Mouse (Mus musculus): ENCODE data around the gene Rptor. TPM values are rescaled to one million over a fixed set of nuclear protein-coding genes. Genes with fewer than 3 reads are reported as not detected.

Gene Rptor
- polyA plus RNA-seq, 1 experiment from 2014 or later, result 12.5 TPM

GRCm38 (mm10) chr11:119788919-119789713 is 186.4 kb downstream of the Rptor start:
- no peak overlapping the region for H3K4me2 ChIP-seq
- no peaks in the 10 kb centered on the region for H3K4me1 ChIP-seq
- H3K4me3 ChIP-seq, result no peak overlapping the region
- no peaks in the 10 kb centered on the region for H3K36me3 ChIP-seq
- H3K27me3 ChIP-seq, result no peaks in the 10 kb centered on the region
- no peak for ATAC-seq (ENCODE audit: insufficient number of reproducible peaks, insufficient read depth, low FRiP score, low TSS enrichment, low read depth)
- WGBS, result 83% methylated on average over 3 of the region's 3 CpGs
- H3K9me3 ChIP-seq, result no peaks in the 10 kb centered on the region
- no peak overlapping the region for H3K9ac ChIP-seq
- no peak overlapping the region for H3K27ac ChIP-seq

- no peak overlapping the region for H3K27ac ChIP-seq
- H3K4me2 ChIP-seq, result no peak overlapping the region
- H3K9ac ChIP-seq, result no peak overlapping the region
- no peak overlapping the region for H3K4me3 ChIP-seq
- 80% methylated on average over 10 of the region's 10 CpGs for WGBS
- H3K36me3 ChIP-seq, result no peaks in the 10 kb centered on the region
- ATAC-seq (ENCODE audit: insufficient number of reproducible peaks, insufficient read depth, low FRiP score, low TSS enrichment, low read depth), result no peak
- peaks cover 20% of the 10 kb centered on the region for H3K4me1 ChIP-seq
- no peaks in the 10 kb centered on the region for H3K27me3 ChIP-seq
- H3K9me3 ChIP-seq, result no peaks in the 10 kb centered on the region
Measured at GRCm38 (mm10) chr11:119791923-119792564, 189.3 kb downstream of the Rptor start.

DNA sequence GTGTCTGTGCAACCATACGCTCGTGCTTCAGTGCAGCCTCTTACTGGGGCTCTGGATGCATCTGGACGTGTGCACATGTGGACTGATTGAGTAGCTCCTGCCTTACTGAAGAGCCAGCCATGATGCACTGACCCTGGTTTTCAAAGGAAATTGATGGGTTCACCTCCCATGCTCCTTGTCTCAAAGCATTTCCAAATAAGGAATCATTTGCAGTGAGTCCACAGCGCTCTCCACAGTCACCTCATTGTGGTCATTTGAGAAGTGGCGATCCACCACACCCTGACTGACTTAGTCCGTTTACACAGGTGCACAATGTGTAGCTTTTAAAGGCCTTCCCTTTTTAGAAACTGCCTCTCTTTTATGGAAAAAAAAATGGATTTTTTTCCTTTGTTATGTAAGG is 190.7 kb downstream of the Rptor start:
- H3K36me3 ChIP-seq, result peaks cover 4% of the 10 kb centered on the region; the same call in 1 of the 2 replicates
- 57% methylated on average over 6 of the region's 6 CpGs for WGBS
- H3K27ac ChIP-seq, result no peak overlapping the region
- no peak overlapping the region for H3K4me3 ChIP-seq
- no peak for ATAC-seq (ENCODE audit: insufficient number of reproducible peaks, insufficient read depth, low FRiP score, low TSS enrichment, low read depth)
- H3K9ac ChIP-seq, result no peak overlapping the region
- no peaks in the 10 kb centered on the region for H3K27me3 ChIP-seq
- H3K9me3 ChIP-seq, result no peaks in the 10 kb centered on the region
- H3K4me1 ChIP-seq, result peaks cover 22% of the 10 kb centered on the region
- H3K4me2 ChIP-seq, result no peak overlapping the region

DNA sequence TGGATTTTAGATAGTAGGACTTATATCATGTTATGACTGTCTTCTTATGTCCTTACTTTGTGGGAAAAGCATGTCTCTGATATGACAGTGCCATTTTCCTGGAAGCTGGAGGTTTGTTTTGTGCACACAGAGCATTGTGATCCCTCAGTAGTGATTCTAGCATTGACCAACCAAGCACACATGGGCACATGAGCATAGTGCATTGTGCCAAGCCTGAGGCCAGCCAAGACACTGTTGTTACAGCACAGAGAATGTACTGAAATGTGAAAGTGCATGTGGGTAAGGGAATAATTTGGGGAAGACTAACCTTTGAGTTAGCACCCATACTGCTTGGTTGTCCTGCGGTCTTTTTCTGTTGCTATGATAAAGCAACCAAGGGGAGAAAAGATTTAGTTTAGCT is 191.3 kb downstream of the Rptor start:
- Histone ChIP-seq H3K9me3 (no peaks in the 10 kb centered on the region), H3K4me1 (peaks cover 27% of the 10 kb centered on the region)
- WGBS, result 89% methylated on average over 1 of the region's 1 CpGs

DNA sequence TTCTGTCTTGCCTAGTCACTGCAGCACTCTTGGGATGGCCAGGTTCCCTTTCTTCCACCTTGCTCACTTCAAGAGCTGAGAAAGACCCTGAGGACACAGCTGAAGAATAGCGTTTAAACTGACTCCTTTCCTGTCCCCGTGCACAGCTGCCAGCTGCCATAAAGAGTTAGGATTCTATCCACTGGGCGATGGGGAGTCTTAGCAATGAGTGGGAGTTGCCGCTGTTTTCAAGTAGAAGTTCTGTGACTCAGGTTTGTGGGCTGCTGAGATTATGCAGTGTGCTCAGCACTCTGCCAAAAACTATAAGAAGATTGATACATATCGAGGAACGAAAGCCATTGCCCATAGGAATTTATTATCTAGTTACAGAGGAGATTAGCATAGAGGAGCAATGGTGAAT is 192.0 kb downstream of the Rptor start:
- ATAC-seq (ENCODE audit: insufficient number of reproducible peaks, insufficient read depth, low FRiP score, low TSS enrichment, low read depth), result no peak
- H3K4me3 ChIP-seq, result no peak overlapping the region
- H3K4me1 ChIP-seq, result peaks cover 31% of the 10 kb centered on the region
- WGBS, result 73% methylated on average over 6 of the region's 6 CpGs
- H3K36me3 ChIP-seq, result peaks cover 8% of the 10 kb centered on the region; the same call in 1 of the 2 replicates
- no peak overlapping the region for H3K4me2 ChIP-seq
- no peak overlapping the region for H3K9ac ChIP-seq
- H3K27ac ChIP-seq, result no peak overlapping the region
- no peaks in the 10 kb centered on the region for H3K9me3 ChIP-seq
- H3K27me3 ChIP-seq, result no peaks in the 10 kb centered on the region

More for the DNA sequence above, 191.3 kb downstream of the Rptor start:
- Histone ChIP-seq H3K27ac (no peak overlapping the region), H3K27me3 (no peaks in the 10 kb centered on the region), H3K9ac (no peak overlapping the region), H3K4me2 (no peak overlapping the region), H3K36me3 (peaks cover 8% of the 10 kb centered on the region; the same call in 1 of the 2 replicates), H3K4me3 (no peak overlapping the region)
- no peak for ATAC-seq (ENCODE audit: insufficient number of reproducible peaks, insufficient read depth, low FRiP score, low TSS enrichment, low read depth)

DNA sequence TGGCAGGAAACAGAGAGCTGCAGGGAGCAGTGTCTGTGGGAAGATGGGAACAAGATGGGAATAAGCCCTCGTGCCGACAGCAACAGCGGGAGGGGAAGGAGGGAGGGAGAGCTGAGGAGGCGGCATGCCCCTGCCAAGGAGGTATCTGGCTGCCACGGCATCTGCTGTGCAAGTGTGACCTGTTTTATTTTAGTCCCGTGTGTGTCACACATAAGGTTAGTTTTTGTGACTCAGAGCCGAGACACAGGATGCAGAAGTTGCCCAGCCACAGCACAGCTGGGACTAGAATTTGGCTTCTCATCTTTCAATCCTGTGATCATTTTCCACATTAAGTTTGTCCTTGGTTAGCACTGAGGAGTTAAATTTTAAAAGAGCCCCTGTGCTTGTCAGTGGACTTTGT is 193.7 kb downstream of the Rptor start:
- ATAC-seq (ENCODE audit: insufficient number of reproducible peaks, insufficient read depth, low FRiP score, low TSS enrichment, low read depth), result no peak
- no peaks in the 10 kb centered on the region for H3K9me3 ChIP-seq
- 18% methylated on average over 7 of the region's 7 CpGs for WGBS
- H3K4me1 ChIP-seq, result peaks cover 34% of the 10 kb centered on the region
- H3K9ac ChIP-seq, result no peak overlapping the region
- H3K27ac ChIP-seq, result no peak overlapping the region; the same call in 1 of the 2 replicates
- H3K27me3 ChIP-seq, result no peaks in the 10 kb centered on the region
- H3K4me3 ChIP-seq, result no peak overlapping the region
- H3K4me2 ChIP-seq, result no peak overlapping the region
- H3K36me3 ChIP-seq, result peaks cover 12% of the 10 kb centered on the region; the same call in 1 of the 2 replicates

GRCm38 (mm10) chr11:119796846-119797245 is 194.1 kb downstream of the Rptor start:
- Histone ChIP-seq H3K4me3 (no peak overlapping the region), H3K9ac (no peak overlapping the region), H3K4me2 (no peak overlapping the region), H3K36me3 (peaks cover 12% of the 10 kb centered on the region; the same call in 1 of the 2 replicates), H3K4me1 (peaks cover 35% of the 10 kb centered on the region), H3K9me3 (no peaks in the 10 kb centered on the region), H3K27ac (no peak overlapping the region), H3K27me3 (no peaks in the 10 kb centered on the region)
- 81% methylated on average over 7 of the region's 7 CpGs for WGBS
- ATAC-seq (ENCODE audit: insufficient number of reproducible peaks, insufficient read depth, low FRiP score, low TSS enrichment, low read depth), result no peak

GRCm38 (mm10) chr11:119799536-119799935 is 196.8 kb downstream of the Rptor start:
- Histone ChIP-seq H3K27ac (peak overlapping the region; percentile 57; the same call in 1 of the 2 replicates), H3K4me1 (peaks cover 40% of the 10 kb centered on the region), H3K36me3 (peaks cover 23% of the 10 kb centered on the region; the same call in 1 of the 2 replicates), H3K9ac (no peak overlapping the region), H3K9me3 (no peaks in the 10 kb centered on the region), H3K4me3 (no peak overlapping the region), H3K27me3 (no peaks in the 10 kb centered on the region), H3K4me2 (no peak overlapping the region)
- WGBS, result 41% methylated on average over 2 of the region's 2 CpGs
- ATAC-seq (ENCODE audit: insufficient number of reproducible peaks, insufficient read depth, low FRiP score, low TSS enrichment, low read depth), result no peak

- WGBS, result 68% methylated on average over 1 of the region's 1 CpGs
- H3K27ac ChIP-seq, result no peak overlapping the region
- H3K4me3 ChIP-seq, result no peak overlapping the region
- H3K36me3 ChIP-seq, result peaks cover 30% of the 10 kb centered on the region; the same call in 1 of the 2 replicates
- H3K9me3 ChIP-seq, result no peaks in the 10 kb centered on the region
- H3K4me1 ChIP-seq, result peaks cover 21% of the 10 kb centered on the region
- no peaks in the 10 kb centered on the region for H3K27me3 ChIP-seq
- no peak overlapping the region for H3K4me2 ChIP-seq
- ATAC-seq (ENCODE audit: insufficient number of reproducible peaks, insufficient read depth, low FRiP score, low TSS enrichment, low read depth), result no peak
- H3K9ac ChIP-seq, result no peak overlapping the region
Measured at GRCm38 (mm10) chr11:119801855-119802254, 199.2 kb downstream of the Rptor start.

DNA sequence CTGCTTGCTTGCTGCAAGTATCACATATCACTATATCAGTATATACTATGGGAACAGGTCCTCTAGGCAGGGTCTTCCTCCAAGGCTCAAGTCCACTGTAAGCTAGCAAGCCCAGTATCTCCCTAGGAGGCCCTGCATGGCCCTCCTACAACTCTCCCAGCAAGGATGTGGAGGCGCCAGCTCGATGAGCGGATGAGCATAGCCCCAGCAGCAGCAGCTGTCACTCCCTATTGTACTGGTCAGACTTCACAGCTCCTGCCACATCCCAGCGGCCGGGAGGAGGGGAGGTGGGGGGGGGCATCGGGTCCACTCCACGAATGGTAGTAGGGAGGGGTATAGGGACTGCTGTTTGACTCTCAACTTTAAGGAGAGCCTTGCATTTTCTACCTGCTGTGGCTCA is 200.2 kb downstream of the Rptor start:
- Histone ChIP-seq H3K4me1 (peaks cover 32% of the 10 kb centered on the region), H3K27me3 (no peaks in the 10 kb centered on the region), H3K36me3 (peaks cover 30% of the 10 kb centered on the region; the same call in 1 of the 2 replicates), H3K9me3 (no peaks in the 10 kb centered on the region), H3K27ac (no peak overlapping the region), H3K4me2 (no peak overlapping the region), H3K9ac (0 out of 2 replicates have a peak overlapping the region, but pooled peaks have one; percentile 8), H3K4me3 (no peak overlapping the region)
- 76% methylated on average over 7 of the region's 7 CpGs for WGBS
- no peak for ATAC-seq (ENCODE audit: insufficient number of reproducible peaks, insufficient read depth, low FRiP score, low TSS enrichment, low read depth)

DNA sequence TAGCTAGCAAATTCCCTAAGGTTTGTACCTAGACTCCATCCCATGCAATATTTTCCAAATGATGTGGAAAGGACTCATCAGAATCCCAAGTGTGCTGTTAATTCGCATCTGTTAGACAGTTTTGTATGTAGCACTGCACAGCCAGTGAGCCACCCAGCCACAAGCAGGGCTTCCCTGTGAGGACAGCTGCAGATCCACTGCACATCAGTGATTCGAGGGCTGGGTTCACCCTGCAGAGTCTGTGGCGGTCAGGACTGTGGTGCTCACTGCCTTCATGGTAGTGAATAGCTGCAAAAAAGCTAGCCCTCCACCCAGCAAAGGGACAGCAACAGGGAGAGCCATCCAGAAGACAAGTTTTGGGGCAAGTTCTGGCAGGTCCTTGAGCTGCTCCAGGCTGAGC is 201.7 kb downstream of the Rptor start:
- H3K4me3 ChIP-seq, result no peak overlapping the region
- WGBS, result 83% methylated on average over 3 of the region's 3 CpGs

More for the DNA sequence above, 201.7 kb downstream of the Rptor start:
- Histone ChIP-seq H3K27ac (no peak overlapping the region), H3K27me3 (no peaks in the 10 kb centered on the region), H3K4me2 (no peak overlapping the region), H3K4me1 (peaks cover 37% of the 10 kb centered on the region), H3K9me3 (no peaks in the 10 kb centered on the region), H3K36me3 (peaks cover 24% of the 10 kb centered on the region; the same call in 1 of the 2 replicates), H3K9ac (no peak overlapping the region)
- no peak for ATAC-seq (ENCODE audit: insufficient number of reproducible peaks, insufficient read depth, low FRiP score, low TSS enrichment, low read depth)
